Mouse (Mus musculus) neural tube, embryonic 10.5 days (tissue): ENCODE measurements around the gene Shb.
A peak's percentile ranks its signal among the peaks of the same experiment; 100 is the strongest.

Experiments used
- DNase-seq: peaks from one replicate; pipeline ENCODE4 v3.0.0-alpha.2; 2017; ENCODE audit warnings: low spot score; ENCODE audit errors: extremely low spot score

Gene Shb

DNA sequence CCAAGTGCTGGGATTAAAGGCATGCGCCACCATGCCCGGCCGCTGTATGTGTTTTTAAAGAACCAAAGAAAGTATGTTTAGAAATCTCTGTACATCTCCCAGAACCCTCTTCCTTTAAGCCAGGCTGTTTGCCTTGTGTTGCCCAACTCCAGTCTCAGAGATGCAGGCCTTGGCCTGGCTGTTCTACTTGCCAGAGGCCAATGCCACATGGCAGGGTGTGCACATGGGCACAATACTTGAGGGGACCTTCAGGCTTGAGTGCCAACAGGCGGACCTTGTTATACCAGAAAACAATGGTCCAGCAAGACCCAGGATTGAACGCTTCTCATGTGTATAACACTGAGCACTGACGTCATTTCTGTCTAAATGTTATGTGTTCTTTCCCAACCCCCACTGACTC, 27.1 kb downstream of the Shb start:
- no peak for DNase-seq

DNA sequence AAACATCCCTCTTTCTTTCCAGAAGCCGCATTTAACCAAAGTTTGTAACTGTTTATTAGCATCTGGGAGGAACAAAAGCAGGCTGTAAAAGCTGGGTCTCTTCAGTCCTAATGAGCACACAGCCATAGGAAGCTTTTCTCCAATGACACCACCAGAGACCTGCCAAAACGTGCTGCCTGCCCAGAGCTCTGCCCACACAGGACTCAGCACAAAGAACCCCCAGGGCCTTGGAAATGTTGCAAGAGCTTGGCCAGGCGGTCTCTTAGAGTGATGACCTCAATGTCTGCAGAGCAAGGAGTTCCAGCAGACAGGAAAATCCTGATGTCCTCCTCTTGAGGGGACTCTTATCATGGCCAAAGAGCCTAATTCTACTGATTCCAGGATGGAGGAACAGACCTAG, 28.5 kb downstream of the Shb start:
- DNase-seq: no peak

DNA sequence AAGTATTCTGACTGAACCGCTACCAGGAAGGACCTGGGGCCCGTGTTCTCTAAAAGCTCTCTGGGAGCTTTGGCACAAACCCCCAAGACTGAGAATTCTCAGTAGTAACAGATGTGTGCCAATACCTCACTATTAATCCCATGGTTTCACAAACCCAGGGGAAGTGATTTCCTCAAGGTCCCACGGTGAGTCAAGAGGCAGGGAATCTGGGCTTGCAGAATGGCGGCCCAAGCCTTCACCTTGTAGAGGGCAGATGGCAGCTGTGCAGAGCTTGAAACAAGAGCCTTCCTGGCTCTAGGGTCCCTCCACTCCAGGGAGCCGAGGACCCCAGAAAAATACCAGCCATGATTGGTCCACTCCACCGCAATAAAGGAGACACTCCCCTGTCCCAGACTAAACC, 28.9 kb downstream of the Shb start:
- no peak for DNase-seq

DNA sequence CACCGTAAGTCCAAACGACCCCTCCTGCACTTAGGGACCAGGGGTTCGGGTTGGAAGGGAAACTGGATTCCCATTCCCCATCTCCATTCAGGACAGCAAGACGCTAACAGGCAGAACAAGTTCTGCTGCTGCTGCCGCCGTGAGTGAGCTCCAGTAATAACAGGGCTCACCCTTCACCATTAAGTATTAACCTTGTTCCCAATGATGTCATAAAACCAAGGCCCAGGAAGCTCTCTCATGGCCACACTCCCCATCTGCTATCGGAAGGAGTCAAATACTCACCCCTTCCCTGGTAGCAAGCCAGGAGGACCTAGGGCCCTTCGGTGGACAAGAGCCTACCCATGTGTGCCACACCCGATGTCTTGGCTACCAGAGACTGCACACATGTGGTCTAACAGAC, 30.3 kb downstream of the Shb start:
- no peak for DNase-seq

DNA sequence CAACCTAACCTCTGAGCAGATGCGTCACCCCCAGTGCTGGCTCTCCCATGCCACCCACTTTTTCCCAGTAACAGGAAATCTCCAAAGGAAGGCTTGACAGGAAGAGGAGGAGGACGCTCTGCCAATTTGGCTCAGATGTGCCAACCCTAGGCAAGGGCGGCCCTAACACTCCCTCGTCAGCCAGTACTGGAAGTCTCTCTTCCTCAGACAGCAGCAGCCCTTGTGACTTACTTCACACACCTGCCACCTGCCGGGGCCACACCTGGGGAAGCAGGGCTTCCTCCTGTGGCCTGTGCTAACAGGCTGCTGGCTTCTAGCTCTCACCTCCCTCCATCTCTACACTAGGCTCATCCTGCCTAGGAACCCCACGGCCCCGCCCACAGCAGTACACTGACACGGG, 31.9 kb downstream of the Shb start:
- no peak for DNase-seq

DNA sequence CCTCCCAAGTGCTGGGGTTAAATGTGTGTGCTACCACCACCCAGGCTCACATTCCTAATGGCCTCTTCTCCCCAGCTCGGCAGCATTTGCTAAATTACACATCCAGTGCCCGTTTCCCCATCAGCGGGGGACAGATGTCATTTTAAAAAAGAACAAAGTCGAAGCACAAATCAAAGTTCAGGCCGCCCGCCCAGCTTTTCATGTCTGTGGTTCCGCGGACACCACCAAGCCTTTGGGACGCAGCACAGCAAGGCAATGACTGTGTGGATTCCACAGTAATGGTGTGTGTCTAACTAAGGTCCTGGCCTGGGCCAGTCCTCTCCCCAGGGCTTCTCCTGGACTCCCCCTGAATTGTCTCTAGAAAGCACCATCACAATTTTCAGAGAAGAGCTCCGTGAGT, 32.7 kb downstream of the Shb start:
- DNase-seq: no peak

DNA sequence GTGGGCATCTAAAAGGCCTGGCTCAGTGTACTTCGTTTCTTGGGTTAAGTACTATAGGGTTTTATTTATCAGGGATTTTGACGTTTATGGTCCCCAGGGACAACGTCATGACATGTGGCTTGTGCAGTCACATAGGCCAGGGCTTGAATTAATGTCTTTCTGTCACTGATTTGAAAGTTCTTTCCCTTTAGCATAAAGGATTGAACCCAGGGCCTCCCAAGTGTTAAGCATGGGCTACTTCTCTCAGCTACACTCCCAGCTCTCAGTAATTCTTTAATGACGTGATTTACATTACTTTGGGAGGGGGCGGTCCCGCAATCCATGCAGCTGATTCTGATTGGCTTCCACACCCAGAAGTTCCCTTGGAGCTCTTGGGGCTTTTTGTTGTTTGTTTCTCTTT, 33.2 kb downstream of the Shb start:
- no peak for DNase-seq

DNA sequence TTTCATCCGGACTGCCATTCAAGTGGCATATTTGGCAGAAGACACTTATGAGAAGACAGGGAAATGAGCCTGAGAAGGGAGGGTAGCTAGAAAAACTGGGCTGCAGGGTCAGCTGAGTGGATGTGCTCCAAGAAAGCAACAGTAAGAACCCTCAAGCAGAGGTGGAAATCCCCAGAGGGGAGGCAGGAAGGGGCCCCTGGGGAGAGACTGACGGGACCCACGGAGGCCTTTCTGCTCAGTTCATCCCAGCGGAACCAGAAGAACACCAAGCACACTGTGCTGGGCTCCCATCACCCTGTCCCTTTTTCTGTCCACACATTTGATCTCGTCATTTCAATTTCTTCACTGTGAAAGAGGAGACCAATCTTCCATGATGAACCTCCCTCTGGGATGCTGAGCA, 33.9 kb downstream of the Shb start:
- DNase-seq: no peak

DNA sequence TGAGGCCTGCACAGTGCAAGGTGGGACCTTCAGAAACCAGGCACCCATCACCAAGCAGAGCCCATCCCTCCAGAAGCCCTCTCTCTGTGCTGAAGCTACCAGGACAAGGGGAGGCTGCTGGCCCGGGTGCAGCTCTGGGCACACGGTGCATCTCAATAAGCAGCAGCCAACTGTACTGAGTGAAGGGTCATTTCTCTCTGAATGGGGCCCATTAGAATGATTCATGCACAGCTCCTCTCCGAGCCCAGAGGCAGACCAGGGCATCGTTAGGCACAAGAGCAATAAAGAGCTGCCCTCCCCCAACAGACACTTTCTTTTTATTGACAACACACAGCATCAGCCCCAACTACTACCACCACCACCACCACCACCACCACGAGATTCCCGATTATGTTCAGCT, 35.0 kb downstream of the Shb start:
- DNase-seq: no peak

DNA sequence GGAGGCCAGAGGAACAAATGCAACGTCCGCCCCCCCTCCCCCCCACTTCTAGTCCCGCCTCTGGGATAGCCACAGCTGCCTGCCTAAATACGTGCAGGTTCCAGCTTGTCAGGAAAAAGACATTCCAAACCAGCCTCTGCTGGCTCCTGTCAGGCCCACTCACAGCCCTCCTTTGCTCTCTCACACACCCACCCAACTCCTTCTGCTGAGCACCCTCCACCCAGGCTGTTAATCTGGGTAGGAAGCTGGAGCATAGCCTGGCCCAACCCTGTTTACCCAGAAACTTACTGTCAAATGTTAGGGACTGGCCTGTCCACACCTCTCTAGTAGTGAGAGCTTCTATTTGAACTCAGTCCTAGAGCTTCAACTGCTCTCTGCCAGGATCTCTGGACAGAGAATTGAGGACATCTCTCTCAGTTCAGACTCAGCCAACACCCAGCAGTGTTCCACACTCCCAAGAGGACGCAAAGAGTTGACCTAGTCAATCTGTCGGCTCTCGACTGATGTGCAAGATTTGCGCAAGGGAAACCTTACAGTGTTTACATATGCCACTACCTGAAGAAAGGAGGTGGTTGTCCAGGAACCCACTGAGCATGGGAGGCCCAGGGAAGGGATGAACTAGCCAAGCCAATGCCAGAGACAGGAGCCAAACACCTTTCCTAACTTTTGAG, 36.6 kb downstream of the Shb start:
- DNase-seq: no peak

DNA sequence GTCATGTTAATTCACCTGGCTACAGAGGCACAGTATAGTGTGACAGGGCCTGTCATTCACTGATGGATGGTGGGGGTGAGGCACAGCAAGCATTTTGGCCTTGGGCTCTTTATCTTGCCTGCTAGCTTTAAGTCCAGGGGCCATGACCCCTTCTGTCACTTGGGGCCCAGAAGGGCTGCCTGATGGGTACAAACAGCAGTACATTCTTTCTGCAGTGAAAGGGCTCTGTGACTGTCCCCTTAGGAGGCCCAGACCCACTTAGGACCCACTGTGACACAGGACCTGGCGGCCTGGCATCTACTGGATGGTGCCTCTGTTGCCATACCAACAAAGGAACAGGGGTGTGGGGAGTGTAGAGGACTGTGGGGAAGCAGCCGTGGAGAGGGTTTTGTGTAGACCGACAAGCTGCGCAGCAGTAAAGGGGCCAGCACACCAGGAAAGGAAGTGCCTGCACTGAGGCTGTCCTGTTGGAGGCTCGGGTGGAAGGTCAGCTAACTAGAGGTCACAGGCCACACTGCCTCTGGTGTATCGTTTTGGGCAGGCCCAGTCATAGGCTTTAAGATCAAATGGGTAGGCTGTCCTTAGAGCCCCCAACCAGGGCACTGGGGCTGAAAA, 38.4 kb downstream of the Shb start:
- DNase-seq: peak; percentile 59

DNA sequence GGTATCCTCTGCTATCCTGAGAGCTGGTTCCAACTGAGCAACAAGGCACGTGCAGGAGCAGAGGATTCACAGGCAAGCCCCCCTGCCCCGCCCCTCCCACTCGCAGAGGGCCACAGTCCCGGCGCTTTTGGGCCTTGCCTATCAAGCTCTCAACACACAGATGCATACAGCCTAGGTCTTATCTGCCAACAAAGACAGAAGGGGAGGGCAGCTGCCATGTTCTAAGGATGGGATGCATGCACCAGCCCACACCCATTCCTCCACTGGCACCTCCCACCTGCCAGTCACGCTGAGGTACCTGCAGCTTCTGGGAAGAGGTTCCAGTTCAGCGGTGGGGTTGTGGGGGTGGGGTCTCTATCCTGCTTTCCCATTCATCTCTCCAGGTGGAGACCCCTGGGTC, 39.2 kb downstream of the Shb start:
- peak; percentile 29 for DNase-seq

DNA sequence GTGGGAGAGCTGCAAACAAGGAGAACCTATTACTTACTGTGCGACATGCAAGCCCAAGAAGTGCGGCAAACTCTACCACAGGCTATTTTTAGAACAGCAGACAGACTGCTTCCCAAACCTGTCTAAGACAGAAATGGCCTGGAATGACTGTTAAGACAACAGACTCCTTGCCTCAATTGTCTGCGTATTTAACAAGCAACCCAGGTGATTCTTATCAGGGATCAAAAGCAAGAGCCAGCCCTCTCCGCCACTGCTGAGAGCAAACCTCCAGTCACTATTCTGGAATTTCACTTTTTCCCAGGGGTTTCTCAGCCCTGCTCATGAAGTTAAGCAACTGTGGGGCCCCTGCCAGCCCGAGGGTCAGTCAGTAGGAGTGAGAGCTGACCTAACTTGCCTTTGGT, 39.6 kb downstream of the Shb start:
- DNase-seq: no peak

DNA sequence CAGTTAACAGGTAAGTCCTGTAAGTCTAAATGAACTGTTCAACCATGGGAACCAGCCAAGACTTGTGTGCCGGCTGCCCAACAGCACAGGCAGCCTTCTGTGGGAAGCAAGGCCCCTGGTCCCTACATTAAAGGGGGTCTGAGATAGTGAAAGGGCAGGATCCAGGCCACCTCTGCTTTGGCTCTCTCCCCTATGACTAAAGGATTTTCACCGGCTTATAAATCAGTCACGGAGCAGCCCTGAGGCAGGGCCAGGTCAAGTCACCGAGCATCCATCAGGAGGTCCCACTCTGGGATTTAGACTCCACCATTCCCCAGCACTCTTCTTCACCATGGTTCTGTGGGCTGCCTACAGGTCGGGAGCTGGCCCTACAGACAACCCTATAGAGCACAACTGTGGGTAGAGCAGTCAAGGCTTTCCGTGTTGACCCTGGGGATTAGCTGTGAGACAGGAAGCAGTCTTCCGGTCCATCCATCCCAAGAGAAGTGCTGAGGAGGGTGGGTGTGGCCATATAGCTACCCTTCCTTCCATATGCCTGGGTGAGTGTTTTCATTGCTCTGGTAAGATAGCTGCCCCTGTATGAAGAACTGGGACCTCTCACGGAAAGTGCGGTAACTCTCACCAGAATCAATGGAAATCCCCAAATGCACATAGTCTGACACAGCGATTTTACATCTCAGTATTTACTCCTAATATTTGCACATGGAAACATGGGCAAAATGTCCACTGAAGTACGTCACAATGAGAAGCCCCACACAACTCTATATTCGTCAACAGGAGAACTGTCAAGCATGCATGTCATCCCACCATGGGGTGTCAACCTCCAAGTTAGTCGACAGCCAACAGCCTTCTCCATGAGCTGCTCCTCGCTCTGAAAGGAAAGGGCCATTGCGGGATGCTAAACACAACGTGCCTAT, 40.3 kb downstream of the Shb start:
- peak; percentile 54 for DNase-seq

DNA sequence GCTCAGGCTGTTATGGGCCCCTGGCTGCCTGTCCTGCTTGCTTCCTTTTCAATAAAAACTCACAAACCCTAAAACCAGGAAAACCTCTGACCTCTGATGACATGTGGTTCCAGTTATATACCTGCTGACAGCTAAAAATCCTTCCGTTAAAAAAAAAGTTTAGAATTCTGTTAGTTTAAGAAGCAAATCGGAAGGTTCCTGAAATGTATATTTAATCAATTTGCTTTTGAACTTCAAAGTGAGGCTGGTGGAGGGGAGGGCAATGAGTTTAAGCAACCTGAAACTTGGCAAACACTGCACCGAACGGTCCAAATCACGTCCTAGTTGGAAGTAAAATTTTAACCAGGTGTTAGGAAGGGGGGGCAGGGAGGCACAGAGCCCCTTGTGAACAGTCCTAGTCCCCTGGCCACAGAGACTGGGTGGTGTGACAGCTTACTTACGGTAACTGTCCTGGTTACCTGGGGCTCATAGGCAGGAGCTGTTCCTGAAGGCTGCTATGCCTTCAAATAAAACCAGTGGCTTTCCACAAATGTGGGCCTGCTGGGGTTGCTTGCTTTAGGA, 41.1 kb downstream of the Shb start:
- no peak for DNase-seq

DNA sequence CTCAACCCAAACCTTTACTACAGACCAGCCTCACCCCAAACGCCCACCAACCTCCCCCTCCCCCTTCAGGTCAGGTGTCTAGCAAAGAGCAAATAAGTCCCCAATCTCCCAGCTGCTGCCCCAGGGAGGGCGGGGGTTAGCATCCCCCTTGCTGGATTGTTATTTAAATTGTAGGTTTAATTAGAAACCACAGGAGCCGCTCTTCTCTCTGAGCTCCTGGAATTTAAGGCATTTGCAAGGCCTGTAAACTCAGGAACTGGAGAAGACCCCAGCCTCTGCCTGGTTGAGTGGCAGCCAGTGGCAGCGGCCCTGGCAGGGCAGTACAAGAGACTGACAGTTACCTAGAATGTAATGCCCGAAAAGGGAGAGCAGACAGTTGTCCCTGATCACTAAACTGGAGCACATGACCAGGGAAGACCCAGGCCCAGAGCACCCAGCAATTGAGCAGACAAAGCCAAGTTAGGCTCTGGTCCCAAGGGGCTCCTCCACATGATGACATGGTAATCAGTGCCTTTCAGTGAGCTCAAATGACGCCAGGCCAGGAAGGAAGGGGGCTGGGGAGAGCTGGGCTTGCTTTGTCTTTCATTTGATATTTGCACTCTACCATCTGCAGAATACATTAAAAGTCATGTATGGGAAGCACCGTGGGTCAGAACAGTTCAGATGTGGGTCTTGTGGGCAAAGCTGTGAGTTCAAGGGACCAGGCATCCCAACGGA, 42.1 kb downstream of the Shb start:
- peak; percentile 46 for DNase-seq

DNA sequence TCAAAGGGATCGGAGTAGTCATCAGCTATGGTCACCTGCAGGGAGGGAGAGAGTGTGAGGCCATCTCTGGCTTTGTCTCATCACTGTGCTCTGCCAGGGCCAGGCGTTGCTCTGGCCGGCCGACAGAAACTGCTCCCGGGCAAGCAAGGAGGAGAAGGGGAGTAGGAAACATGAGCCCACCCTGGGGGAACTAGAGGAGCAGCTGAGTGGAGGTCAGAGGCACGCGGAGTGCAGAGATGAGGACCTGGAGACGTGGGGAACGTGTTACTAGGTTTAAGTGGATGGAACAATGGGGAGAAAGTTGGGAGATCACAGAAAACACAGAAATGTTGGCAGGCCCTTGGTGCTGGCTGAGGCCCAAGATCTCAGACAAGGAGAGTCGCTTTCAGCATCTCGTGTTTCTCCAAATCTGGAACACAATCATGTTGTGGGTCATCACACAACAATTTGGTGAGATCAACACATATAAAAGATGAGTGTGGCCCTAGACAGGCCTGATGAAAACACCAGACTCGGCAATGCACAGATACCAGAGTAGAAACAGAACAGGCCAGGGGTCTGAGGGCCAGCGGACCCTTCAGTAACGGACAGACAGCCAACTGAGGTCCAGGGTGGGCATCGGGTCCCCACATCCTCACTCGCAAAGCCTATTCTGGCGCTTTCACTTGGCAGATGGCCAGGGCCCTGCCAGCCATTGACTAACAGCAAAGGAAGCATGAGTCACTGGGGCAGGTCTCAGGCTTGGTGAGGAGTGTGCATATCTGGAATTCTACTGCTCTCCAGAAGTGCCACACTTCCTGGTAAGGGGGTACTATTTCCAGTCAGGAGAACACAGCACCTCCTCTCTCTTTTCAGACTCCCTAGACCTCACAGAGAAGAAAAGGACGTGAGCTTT, 42.9 kb downstream of the Shb start:
- peak; percentile 26 for DNase-seq

DNA sequence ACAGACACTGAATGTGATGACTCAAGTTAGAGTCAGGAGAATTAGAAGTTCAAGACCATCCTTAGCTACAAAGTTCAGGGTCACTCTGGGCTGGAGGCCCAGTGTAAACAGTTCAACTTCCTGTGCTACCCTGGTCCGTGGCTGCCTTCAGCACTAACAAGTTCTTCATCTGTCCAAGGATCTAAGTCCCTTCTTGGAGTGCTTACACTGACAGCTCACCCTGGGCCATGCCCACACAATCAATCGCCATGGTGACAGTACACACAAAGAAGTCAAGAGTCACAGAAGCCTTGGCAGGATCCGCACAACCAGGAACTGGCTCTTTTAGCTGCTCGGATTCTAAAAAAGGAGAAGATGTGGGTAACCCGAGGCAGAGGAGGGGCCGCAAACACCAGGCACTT, 44.6 kb downstream of the Shb start:
- DNase-seq: peak; percentile 35

DNA sequence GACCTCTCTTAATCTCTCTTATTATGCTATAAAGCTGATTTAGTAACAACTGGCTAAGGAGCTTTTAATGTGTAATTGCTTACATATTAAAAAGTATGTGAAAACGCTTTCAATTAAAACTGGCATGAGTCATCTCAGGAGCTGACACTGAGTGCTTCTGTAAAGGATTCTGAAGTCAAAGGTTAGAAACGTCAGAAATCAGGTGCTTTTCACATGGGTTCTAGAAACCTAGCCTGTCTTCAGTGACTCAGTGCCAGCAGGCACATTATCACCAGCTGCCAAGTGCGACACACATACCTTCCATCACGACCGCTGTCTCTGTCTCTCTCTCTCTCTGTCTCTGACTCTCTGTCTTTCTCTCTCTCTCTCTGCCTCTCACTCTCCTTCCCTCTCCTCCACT, 47.2 kb downstream of the Shb start:
- DNase-seq: no peak
